Mouse (Mus musculus): ENCODE data around the gene Olfr819. TPM values are rescaled to one million over a fixed set of nuclear protein-coding genes. Genes with fewer than 3 reads are reported as not detected.

Gene Olfr819
- polyA plus RNA-seq, 1 experiment from 2014 or later: not detected

Other genes with a start within 250 kb of the Olfr819 start
- gene Olfr805, start 237.9 kb downstream of the Olfr819 start, polyA plus RNA-seq (2015; fragmentation: Nextera tagmentation; extraction: Ambion mirVana): not detected in 2 replicates
- not detected in 2 replicates for gene Olfr806, start 225.3 kb downstream of the Olfr819 start, polyA plus RNA-seq (2015; fragmentation: Nextera tagmentation; extraction: Ambion mirVana)
- not detected in 2 replicates for gene Olfr807, start 209.5 kb downstream of the Olfr819 start, polyA plus RNA-seq (2015; fragmentation: Nextera tagmentation; extraction: Ambion mirVana)
- not detected in 2 replicates for gene Olfr808, start 201.8 kb downstream of the Olfr819 start, polyA plus RNA-seq (2015; fragmentation: Nextera tagmentation; extraction: Ambion mirVana)
- gene Olfr809, start 192.6 kb downstream of the Olfr819 start, polyA plus RNA-seq (2015; fragmentation: Nextera tagmentation; extraction: Ambion mirVana): not detected in 2 replicates
- not detected in 2 replicates for gene Olfr810, start 172.3 kb downstream of the Olfr819 start, polyA plus RNA-seq (2015; fragmentation: Nextera tagmentation; extraction: Ambion mirVana)
- not detected in 2 replicates for gene Olfr811, start 162.9 kb downstream of the Olfr819 start, polyA plus RNA-seq (2015; fragmentation: Nextera tagmentation; extraction: Ambion mirVana)
- gene Olfr812, start 121.2 kb downstream of the Olfr819 start, polyA plus RNA-seq (2015; fragmentation: Nextera tagmentation; extraction: Ambion mirVana): not detected in 2 replicates
- not detected in 2 replicates for gene Olfr813, start 111.9 kb downstream of the Olfr819 start, polyA plus RNA-seq (2015; fragmentation: Nextera tagmentation; extraction: Ambion mirVana)
- not detected in 2 replicates for gene Olfr814, start 87.4 kb downstream of the Olfr819 start, polyA plus RNA-seq (2015; fragmentation: Nextera tagmentation; extraction: Ambion mirVana)
- not detected in 2 replicates for gene Olfr815, start 61.4 kb downstream of the Olfr819 start, polyA plus RNA-seq (2015; fragmentation: Nextera tagmentation; extraction: Ambion mirVana)
- gene Olfr816, start 51.7 kb downstream of the Olfr819 start, polyA plus RNA-seq (2015; fragmentation: Nextera tagmentation; extraction: Ambion mirVana): not detected in 2 replicates
- gene Olfr818, start 18.2 kb downstream of the Olfr819 start, polyA plus RNA-seq (2015; fragmentation: Nextera tagmentation; extraction: Ambion mirVana): not detected in 2 replicates
- not detected in 2 replicates for gene Olfr247, start 8.9 kb upstream of the Olfr819 start, polyA plus RNA-seq (2015; fragmentation: Nextera tagmentation; extraction: Ambion mirVana)
- not detected in 2 replicates for gene Gm10310, start 17.8 kb upstream of the Olfr819 start, polyA plus RNA-seq (2015; fragmentation: Nextera tagmentation; extraction: Ambion mirVana)
- not detected in 2 replicates for gene Olfr820, start 45.4 kb upstream of the Olfr819 start, polyA plus RNA-seq (2015; fragmentation: Nextera tagmentation; extraction: Ambion mirVana)
- gene Olfr821, start 63.1 kb upstream of the Olfr819 start, polyA plus RNA-seq (2015; fragmentation: Nextera tagmentation; extraction: Ambion mirVana): not detected in 2 replicates
- gene Olfr822, start 103.9 kb upstream of the Olfr819 start, polyA plus RNA-seq (2015; fragmentation: Nextera tagmentation; extraction: Ambion mirVana): not detected in 2 replicates
- gene Olfr823, start 148.1 kb upstream of the Olfr819 start, polyA plus RNA-seq (2015; fragmentation: Nextera tagmentation; extraction: Ambion mirVana): not detected in 2 replicates
- not detected in 2 replicates for gene Olfr824, start 162.7 kb upstream of the Olfr819 start, polyA plus RNA-seq (2015; fragmentation: Nextera tagmentation; extraction: Ambion mirVana)
- not detected in 2 replicates for gene Olfr825, start 199.5 kb upstream of the Olfr819 start, polyA plus RNA-seq (2015; fragmentation: Nextera tagmentation; extraction: Ambion mirVana)
- not detected in 2 replicates for gene Olfr826, start 216.9 kb upstream of the Olfr819 start, polyA plus RNA-seq (2015; fragmentation: Nextera tagmentation; extraction: Ambion mirVana)
- not detected in 2 replicates for gene Olfr827, start 247.1 kb upstream of the Olfr819 start, polyA plus RNA-seq (2015; fragmentation: Nextera tagmentation; extraction: Ambion mirVana)

Data from limb, embryonic 15.5 days (tissue).